Mouse (Mus musculus) 3134 (cell line): ENCODE results near the gene Cldn2.
"Not testable (repeated sequence)": the region's sequence is repeated elsewhere in the genome, so short reads cannot be mapped to it uniquely, and the experiment has no call there.

Experiments
- DNase-seq: peaks from one replicate; pipeline ENCODE4 v3.0.0-alpha.2; 2011; ENCODE audit warnings: low spot score; ENCODE audit not compliant: insufficient read length; ENCODE audit errors: extremely low read depth

Gene Cldn2

DNA sequence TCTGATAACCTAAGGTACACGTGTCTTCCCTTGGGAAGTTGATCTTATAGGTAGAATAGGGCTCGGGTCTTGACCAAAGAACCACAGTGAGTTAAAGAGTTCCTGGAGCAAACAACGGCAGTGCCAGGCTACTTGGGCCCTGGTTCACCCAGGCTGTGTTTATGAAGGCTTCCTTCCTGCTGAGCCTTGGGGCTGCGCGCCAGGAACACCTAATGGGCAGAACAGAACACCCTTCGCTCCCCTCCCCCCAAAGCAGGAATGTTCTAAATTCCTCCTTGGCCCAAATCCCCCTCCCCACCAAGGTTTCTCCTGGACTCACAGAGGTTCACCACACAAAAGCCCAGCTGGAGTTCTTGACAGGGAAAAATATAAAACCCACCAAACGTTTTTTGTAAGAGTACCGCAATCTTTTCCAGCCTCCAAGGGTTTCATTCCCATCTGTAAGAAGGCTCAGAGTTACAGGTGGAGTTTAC lies at the start of gene Cldn2:
TSS of gene Cldn2 (plus strand) at position 423 of the 473 bp plus-strand sequence.
- no peak for DNase-seq

DNA sequence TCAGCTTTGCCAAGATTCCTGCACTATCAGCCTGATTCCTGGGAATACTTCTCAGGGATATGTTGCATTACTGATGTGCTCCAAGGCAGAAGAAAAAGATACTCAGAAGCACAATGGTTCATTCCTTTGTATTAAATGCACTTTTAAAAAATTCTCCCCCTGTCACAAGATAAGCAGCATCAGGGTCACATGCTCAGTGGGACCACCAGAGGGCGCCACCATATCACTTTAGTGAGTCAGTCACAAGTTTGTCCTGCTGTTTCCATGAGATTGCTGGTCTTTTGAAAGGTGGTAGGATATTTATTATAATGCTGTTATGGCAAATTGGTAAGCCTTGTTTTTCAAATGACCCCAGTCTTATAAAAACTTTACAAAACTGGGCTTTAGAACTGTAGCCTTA lies 48.8 kb upstream of the Cldn2 start:
- no peak for DNase-seq

DNA sequence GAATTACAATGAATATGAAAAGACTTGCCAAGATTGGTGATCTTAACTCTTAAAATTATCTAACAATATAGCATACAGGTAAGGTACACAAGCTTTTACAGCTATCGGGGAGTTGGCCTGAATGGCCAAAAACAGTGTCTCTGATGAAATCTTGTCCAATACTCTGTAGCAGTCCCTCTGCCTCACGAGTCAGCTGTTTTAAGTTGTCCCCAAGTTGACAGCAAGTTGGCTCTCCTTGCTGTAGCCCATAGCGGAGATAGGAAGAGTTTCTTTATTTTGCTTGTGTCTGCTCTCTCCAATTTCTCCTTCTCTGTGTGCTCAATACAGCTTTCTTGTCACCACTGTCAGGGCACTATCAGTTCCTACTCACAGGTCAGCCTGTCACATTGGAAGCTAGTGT lies 42.0 kb upstream of the Cldn2 start:
- not testable (repeated sequence) for DNase-seq

DNA sequence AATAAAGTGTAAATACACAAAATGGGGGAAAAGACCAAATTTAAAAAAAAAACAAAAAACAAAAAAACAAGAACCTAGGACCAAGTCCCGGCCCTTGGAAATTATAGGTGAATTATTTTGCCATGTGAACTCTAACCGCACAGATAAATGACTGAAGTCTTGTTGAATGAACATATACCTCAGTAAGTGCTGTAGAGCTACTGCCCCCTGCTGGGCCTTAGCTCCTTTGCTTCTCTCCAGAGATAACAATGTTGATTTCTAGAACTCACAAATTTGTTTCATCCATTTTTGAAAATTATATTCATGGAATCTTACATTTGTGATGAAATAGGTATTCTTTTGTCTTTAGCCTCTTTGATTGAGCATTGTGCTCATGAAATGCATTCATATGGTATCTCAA lies 38.1 kb upstream of the Cldn2 start:
- DNase-seq = no peak

DNA sequence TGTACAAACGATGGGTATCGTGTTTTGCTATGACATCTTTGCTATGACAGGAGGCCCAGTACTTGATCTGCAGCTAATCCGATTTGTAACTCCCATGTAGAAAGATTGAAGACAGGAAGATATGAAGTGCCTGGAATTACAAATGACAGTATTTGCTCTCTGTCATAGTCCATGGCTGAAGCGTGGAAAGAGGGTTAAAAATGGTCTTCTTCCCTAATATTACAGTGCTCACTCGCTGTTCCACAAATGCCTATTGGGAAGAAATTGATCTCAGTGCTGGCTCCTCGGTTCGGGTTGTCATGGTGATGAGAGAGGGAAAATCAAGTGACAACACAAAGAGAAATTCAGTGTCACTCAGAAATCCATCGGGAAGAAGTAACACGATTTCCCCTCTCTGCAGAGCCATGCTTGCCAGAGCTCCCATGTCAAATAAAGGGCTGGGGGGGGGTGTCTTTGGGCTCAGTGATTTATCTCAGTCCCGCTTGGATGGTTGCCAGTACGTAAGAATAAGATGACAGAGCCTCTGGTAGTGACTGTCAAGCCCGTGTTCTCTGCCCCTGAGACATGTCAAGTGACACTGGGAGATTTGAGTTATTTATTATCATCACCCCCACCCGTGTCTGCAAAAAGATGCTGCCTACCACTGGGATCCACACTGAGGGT lies 30.5 kb upstream of the Cldn2 start:
- DNase-seq = no peak

DNA sequence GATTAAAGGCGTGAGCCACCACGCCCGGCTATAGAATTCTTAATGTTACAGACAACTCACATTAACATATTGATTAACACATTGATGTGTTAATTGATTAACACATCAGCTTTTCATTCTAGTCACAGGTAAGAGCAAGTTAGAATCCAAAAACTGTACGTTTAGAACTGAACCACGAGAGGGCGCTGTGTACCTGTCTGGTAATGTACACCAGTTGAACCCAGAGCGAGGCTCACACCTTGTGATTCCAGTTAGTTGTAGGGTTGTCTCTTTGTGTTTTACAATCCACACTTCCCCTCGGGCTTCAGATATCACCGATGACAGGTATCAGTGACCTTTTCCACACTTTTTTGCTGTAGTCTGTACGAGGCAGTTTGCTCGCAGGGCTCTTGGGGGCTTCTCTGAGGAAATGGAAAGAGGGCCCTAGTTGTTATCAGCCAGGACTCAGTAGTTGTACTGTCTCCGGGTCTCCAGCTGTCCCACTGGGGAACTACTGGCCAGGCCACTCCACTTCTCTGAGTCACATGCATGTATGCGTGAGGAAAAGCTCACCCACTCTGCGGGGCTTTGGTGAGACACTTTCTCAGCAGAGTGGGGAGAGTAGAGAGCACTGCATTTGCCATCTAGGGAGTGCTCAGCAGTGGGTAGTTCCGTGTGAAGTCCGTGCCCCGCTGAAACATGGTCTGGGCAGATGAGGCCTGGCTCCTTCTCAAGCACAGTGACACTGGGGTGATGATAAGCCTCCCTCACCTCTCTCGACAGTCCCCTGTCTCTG lies 26.1 kb upstream of the Cldn2 start:
- no peak for DNase-seq

DNA sequence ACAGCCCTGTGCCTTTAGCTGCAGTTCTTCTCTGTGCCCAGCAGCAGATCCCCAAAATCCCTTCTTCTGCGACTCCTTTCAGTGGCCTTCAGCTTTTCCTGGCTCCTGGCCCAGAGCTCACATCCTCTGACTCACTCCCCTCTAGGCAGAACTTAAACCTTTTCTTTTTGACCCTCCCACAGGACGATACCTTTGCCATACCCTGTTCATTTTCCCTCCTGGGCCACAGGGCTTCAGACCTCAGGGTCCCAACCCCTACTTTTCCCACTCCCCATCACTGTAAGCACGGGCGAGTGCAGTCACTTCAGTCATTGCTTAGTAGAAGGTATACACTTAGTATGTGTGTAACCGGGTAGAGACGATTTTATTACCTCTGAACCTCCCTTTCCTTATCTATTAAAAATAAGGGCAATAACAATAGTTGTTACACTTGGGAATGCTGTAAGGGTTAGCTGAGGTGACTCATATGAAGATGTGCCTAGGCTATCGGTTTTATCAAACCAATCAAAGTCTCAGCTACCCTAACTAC lies 25.5 kb upstream of the Cldn2 start:
- peak; percentile 69 for DNase-seq

DNA sequence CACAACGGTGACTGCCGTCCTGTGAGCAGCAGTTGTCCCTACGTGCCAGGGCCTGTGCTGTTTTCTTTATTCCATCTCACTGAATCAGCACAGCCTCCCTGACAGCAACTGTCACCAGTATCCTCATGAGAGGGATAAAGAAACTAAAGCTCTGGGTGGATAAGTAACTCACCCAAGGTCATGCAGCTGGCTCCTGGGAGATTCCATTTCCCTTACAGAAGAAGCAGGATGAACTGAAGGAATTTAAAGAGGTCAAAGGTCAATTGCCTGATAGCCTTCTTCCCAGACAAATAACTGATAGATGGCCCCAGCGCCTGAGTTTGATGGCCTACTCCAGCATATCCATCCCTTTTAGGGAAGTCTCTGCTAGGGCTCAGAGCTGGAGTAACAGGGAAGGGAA lies 23.3 kb upstream of the Cldn2 start:
- no peak for DNase-seq

DNA sequence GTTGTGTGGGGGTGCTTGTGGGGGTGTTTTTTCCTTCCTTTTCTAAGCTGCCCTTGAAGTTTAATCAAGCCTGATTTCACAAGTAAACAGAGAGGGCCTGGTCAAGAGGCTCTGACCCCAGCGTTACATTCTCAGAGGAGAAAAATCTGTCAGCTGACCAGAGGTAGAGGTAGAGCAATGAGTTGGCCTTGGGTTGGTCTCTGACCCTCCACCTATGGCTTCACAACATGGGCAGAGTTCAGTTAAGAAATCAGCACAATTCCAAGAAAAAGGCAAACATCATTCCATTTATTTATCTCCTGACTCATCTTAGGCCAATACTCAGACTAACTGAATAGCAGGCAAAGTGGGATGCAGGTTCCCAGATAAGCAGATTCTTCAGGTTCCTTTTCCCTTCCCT lies 21.7 kb upstream of the Cldn2 start:
- no peak for DNase-seq

DNA sequence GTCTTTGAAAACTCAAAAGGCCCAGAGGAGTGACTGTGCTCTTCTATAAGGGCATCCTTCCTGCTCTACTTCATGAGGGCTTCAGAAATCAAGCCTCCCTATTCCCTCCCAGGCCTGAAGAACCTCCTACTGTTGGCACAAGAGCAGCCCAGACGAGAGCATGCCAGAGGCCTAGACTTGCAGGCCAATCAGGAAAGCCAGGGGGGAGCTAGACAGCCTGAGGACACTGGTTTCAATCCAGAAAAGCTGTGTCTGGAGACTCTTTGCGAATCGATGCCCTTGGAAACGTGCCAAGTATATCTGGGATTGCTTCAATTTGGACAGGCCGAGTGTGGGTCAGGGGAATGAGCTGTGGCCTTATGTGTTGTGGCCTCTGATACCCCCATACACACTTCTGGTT lies 21.2 kb upstream of the Cldn2 start:
- no peak for DNase-seq

DNA sequence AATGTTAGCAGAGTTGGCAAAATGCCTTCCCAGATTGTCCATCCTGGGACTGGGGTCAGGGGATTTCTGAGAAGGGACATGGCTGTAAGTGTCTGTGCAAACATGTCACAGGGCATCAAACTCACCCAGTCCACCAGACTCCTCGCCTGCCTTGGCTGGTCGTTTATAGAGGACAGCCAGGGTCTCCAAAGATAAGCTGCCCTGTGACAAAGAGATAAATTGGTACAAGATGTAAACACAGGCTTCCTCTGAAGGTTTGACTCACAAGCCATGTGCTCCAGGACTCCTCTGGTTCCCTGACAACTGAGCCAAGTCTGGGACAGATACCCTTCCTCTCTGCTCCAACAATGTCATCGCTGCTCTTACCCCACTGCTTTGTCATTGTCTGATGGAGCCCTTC lies 19.6 kb upstream of the Cldn2 start:
- no peak for DNase-seq

DNA sequence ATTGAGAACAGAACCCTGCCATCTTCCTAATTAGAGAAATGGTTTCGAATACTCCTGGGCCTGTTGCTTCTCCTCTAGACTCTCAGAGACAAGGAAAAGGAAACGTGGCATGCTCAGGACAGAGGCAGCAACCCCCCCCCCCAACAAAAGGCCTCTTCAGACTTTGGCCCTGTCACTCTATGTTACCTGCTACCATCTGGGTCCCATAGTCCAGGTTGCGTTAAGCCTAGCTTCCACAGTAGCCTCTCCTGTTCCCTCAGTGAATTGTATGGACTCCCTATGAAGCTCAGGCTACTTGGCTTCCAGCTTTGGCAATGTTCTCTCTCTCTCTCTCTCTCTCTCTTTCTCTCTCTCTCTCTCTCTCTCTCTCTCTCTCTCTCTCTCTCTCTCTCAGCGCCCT lies 19.1 kb upstream of the Cldn2 start:
- no peak for DNase-seq

DNA sequence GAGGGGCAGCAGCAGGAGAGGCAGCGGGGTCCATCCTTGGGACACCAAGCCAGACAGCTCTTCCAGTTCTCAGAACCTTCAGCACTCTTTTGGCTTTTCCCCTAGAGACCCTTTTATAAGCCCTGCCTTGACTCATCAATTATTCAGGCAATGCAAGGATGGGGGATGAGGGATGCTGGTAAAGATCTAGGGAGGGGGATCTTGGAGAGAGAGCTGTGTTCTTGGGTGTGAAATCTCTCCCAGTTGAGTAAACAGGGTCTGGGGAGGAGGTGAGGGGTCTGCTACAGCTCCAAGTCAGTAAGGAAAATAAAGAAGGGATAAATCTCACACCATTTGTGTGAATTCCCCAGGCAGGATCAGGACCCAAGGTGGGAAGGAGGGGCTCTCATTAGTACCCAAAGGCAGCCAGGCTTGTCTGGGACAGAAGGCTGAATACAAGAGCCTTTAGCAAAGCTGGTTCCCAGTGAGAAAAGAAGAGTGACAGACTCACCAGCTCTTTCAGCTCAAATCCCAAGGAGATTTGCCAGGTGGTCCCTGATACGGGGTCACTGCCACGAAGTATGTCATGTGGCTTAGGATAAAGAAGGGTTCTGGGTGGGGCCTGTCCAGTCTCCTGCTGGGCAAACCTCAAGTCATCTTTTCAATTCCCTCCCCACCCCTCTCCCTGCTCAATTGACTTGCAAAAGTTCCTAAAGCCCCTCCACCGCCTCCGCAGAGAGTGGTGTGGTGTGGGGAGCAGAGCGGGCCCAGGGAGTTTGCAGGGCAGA lies 18.2 kb upstream of the Cldn2 start, which contains the start of gene Ripply1:
TSS of gene Ripply1 (minus strand) at position 76 of the 767 bp plus-strand sequence.
- no peak for DNase-seq

DNA sequence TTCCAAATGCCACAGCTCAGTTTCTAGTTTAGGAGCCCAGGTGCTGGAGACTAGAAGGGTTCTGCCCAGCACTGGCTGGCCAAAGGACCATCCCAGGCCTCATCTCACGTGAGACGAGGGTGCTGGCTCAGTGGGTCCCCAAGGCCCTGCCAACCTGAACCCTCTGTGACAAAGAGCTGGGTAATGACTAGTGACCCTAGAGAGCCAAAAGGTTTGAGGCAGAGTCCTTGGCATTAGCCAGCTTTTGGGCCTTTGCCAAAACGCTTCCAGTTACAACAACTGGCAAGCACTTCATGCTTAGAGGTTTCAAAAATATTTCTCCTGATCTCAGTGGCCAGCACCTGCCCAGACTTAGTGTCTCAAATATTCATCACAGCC lies 17.6 kb upstream of the Cldn2 start:
- DNase-seq = peak; percentile 42

DNA sequence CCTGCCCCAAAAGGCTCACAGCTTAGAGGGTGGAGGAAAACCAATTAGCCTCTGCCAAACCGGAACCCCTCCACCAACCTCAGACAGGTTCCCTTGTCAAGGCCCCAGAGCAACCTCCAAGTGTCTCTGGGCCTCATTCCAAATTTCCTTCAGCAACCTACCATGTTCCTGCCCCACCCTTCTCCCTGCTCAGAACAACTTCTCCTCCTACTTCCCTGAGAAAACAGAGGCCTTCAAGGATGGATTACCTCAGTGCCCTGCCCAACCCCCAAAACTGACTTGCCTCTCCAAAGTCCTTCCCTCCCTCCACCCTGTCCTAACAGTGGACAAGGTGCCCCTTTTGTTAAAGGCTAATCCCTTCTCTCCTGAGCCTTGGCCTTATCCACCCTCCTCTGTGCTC lies 14.9 kb upstream of the Cldn2 start:
- DNase-seq = no peak

DNA sequence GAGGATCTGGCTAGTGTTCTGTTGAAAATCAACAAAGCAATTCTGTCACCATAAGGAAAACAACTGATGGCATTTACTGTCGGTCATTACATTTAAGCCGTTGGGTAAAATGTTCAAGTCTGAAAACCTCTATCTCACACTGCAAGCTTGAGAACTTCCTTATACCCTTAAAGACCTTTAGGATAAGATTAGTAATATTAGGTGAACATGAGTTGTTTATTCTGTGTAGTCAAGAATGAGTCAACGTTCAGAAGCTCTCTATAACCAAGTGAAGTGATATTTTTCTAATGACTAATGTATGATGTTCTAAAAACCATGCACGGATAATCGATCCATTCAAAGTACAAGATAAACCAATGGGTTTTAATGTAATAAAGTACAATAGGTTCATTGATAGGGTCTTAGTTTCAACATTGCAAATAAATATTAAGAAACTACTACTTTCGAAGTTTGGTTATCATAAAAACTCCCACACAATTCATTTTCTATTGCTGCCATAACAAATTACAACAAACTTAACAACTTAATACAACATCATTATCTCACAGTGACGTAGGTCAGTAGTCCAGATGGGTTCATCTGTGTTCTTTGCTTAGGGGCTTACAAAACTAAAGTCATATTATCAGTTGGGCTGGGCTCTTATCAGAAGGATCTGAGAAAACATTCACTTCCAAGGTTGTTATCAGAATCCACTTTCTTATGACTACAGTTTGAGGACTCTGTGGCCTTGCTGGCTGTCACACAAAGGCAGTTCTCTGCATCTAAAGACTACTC lies 6.4 kb upstream of the Cldn2 start:
- DNase-seq = no peak

DNA sequence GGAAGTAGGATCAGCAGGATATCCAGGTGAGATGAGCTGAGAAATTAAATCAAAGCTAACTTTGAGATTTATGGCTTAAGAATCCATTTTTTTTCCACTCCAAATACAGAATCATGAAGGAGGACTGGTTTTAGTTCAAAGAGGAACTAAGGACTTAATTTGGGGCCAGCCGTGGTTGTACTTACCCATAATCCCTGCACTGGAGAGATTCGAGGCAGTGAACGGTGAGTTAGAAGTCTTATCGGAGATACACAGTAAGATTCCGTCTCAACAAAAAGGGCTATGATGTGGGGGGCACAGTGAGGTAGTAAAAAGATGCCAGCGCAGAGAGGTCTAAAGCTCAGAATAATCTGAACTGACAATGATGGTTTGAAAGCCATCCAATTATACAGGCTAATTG lies 4.6 kb upstream of the Cldn2 start:
- no peak for DNase-seq

DNA sequence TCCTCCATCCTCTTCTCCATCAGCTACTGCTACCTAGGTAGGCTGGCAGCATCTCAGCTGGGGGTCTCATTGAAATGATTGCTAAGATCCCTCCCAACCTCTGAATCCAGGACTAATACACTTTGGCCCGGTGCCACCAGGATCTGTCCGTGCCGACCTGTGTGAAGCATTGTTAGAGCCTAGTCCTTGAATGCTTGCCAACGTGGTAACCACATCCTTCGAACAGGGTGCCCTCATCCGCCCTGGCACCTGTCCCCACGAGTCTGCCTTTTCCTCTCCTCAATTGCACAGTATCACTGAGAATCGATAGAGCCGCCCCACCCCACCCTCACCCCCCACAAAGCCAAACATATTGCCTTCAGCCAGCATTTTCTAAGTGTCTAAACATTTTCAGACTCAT lies 2.8 kb upstream of the Cldn2 start:
- DNase-seq = peak; percentile 5

DNA sequence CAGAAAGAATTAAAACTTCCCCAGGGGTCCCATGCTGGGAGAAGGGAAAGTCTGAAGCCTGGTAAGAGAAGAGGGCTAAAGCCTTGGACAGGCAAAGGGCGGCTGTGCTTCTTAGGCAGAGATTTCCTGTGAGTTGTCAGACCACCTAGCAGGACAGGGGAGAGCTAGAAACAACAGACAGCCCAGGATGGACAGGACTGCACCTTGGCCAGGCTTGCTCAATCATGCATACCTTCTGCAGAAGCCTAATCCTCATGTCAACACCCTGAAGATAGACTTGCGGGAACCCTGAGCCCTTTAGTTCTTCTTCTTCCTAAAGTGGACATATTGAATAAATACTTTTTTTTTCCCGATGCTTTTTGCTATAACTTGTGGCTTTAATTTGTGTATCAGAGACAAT lies 675 bp upstream of the Cldn2 start:
- no peak for DNase-seq

DNA sequence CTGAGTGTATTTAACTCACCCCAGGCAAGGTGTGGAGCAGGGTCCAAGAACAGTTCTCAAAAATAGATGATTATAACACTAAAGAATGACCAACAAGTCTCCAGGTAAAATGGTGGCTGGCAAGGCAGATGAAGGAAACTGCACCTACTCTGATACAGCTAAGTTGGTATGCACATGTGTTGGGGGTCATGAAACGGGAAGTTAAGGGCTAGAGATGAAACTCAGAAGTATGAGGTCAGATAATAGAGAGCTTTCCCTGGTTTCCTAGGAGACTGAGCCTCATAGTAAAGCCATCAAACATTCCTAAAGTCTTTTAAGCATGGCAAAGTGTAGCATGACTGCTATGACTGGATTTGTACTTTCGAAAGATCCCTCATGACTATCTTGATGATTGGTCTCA lies 2.4 kb downstream of the Cldn2 start:
- no peak for DNase-seq

DNA sequence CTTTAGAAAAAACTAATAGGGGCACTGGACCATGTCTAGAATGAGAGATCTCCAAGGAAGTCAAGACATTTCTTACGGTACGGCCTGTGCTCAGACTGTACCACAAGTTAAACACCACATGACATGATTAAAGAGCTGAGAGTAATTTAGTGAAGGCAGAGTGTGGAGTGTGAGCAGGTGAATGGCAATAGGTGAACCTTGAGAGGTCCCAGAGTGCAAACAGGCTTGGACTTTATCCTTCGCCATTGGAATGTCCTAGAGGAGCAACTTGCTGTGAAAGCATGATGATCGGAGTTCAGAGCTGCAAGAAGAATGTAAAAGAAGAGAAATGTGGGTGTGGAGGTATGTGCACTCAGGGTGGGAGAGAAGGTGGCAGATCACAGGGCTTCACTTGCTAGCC lies 5.3 kb downstream of the Cldn2 start:
- no peak for DNase-seq
